Mouse (Mus musculus) hindbrain, embryonic 12.5 days (tissue): ENCODE measurements around the gene Gm20449. TPM values are rescaled to one million over a fixed set of nuclear protein-coding genes. Genes with fewer than 3 reads are reported as not detected.
"Not testable (repeated sequence)": the region's sequence is repeated elsewhere in the genome, so short reads cannot be mapped to it uniquely, and the experiment has no call there.

Source experiments
- ATAC-seq: fragments of 200-750 bp; cut with Nextera tagmentation; 2 replicates; pipeline ENCODE4 v1.8.0; 2017; ENCODE audit warnings: moderate TSS enrichment; ENCODE audit not compliant: low FRiP score
- H3K27ac ChIP-seq: fragments of 300-500 bp; sonication (generic); 2 replicates; pipeline ENCODE4 v1.5.1; 2016; ENCODE audit warnings: mild to moderate bottlenecking
- H3K27me3 ChIP-seq: fragments of 300-500 bp; sonication (generic); 2 replicates; pipeline ENCODE4 v1.6.1; 2016; ENCODE audit warnings: mild to moderate bottlenecking
- H3K36me3 ChIP-seq: fragments of 300-500 bp; sonication (generic); 2 replicates; pipeline ENCODE4 v1.6.1; 2016; ENCODE audit warnings: mild to moderate bottlenecking
- H3K4me1 ChIP-seq: fragments of 300-500 bp; sonication (generic); 2 replicates; pipeline ENCODE4 v1.6.1; 2016
- H3K4me2 ChIP-seq: fragments of 300-500 bp; sonication (generic); replicated peaks from 2 replicates; pipeline ENCODE4 v1.6.1; 2016; ENCODE audit warnings: mild to moderate bottlenecking
- H3K4me3 ChIP-seq: fragments of 300-500 bp; sonication (generic); 2 replicates; pipeline ENCODE4 v1.5.1; 2016; ENCODE audit warnings: mild to moderate bottlenecking
- H3K9ac ChIP-seq: fragments of 300-500 bp; sonication (generic); 2 replicates; pipeline ENCODE4 v1.6.1; 2016; ENCODE audit warnings: mild to moderate bottlenecking, moderate library complexity
- H3K9me3 ChIP-seq: fragments of 300-500 bp; sonication (generic); replicated peaks from 2 replicates; pipeline ENCODE4 v1.6.1; 2016; ENCODE audit warnings: mild to moderate bottlenecking
- WGBS: fragments of 180-500 bp; shearing (Covaris S2); methylation state at CpG from one replicate; pipeline ENCODE4 v1.1.7; 2016; 5-methylcytosine and 5-hydroxymethylcytosine counted together
- polyA plus RNA-seq: library from polyadenylated mRNA; unstranded; fragments of >200 nt; fragmentation: Nextera tagmentation; extraction: Ambion mirVana; gene quantifications from 2 replicates; pipeline ENCODE4 v1.2.1, GENCODE M21; 2016

Gm20449 gene
- 0.09 and 0.12 TPM in 2 replicates for polyA plus RNA-seq

GRCm38 (mm10) chr7:41499389-41500049 is at the start of gene Gm20449, which contains the start of gene AW146154:
Gene Gm20449, minus strand, starts transcription at chr7:41499417.
Gene AW146154, minus strand, starts transcription at chr7:41499890.
- peaks cover 8% of the 10 kb centered on the region; the same call in 1 of the 2 replicates for H3K9me3 ChIP-seq
- peak within 1 kb of the TSS; percentile 74 for H3K4me2 ChIP-seq
- H3K27ac ChIP-seq: peak within 1 kb of the TSS; percentile 32
- WGBS: under 1% methylated on average over 18 of the region's 18 CpGs
- H3K36me3 ChIP-seq: no peaks in the 10 kb centered on the region
- H3K9ac ChIP-seq: peak within 1 kb of the TSS; percentile 49
- no peaks in the 10 kb centered on the region for H3K27me3 ChIP-seq
- ATAC-seq: peak; percentile 98
- peak within 1 kb of the TSS; percentile 64 for H3K4me3 ChIP-seq
- no peaks in the 10 kb centered on the region for H3K4me1 ChIP-seq

GRCm38 (mm10) chr7:41512672-41513071 is 13.5 kb upstream of the Gm20449 start:
- no peak for ATAC-seq
- Histone ChIP-seq H3K27me3 (no peaks in the 10 kb centered on the region), H3K4me2 (no peak overlapping the region), H3K27ac (no peak overlapping the region), H3K9me3 (peaks cover 3% of the 10 kb centered on the region; the same call in 1 of the 2 replicates), H3K4me3 (no peak overlapping the region), H3K36me3 (no peaks in the 10 kb centered on the region), H3K4me1 (no peaks in the 10 kb centered on the region), H3K9ac (no peak overlapping the region)
- 83% methylated on average over 3 of the region's 3 CpGs for WGBS

- no peak overlapping the region for H3K4me3 ChIP-seq
- H3K4me2 ChIP-seq: no peak overlapping the region
- peaks cover 6% of the 10 kb centered on the region; the same call in 1 of the 2 replicates for H3K9me3 ChIP-seq
- H3K27me3 ChIP-seq: no peaks in the 10 kb centered on the region
- no peak overlapping the region for H3K27ac ChIP-seq
- 19% methylated on average over 1 of the region's 1 CpGs for WGBS
- no peaks in the 10 kb centered on the region for H3K36me3 ChIP-seq
- H3K4me1 ChIP-seq: no peaks in the 10 kb centered on the region
- no peak overlapping the region for H3K9ac ChIP-seq
- ATAC-seq: no peak
These were observed 13.0 kb upstream of the Gm20449 start for GRCm38 (mm10) chr7:41512207-41512606.

GRCm38 (mm10) chr7:41502402-41502801 is 3.2 kb upstream of the Gm20449 start:
- H3K4me2 ChIP-seq: no peak overlapping the region
- no peaks in the 10 kb centered on the region for H3K36me3 ChIP-seq
- no peak overlapping the region for H3K27ac ChIP-seq
- H3K4me3 ChIP-seq: no peak overlapping the region
- no peak overlapping the region for H3K9ac ChIP-seq
- no peaks in the 10 kb centered on the region for H3K27me3 ChIP-seq
- WGBS: 50% methylated on average over 1 of the region's 1 CpGs
- no peaks in the 10 kb centered on the region for H3K4me1 ChIP-seq
- ATAC-seq: no peak
- H3K9me3 ChIP-seq: 0 out of 2 replicates have a peak, but pooled peaks cover 4% of the 10 kb centered on the region

GRCm38 (mm10) chr7:41500151-41500934 is 1.1 kb upstream of the Gm20449 start:
- H3K36me3 ChIP-seq: no peaks in the 10 kb centered on the region
- H3K9me3 ChIP-seq: no peaks in the 10 kb centered on the region
- 21% methylated on average over 22 of the region's 22 CpGs for WGBS
- no peaks in the 10 kb centered on the region for H3K4me1 ChIP-seq
- H3K27ac ChIP-seq: no peak overlapping the region
- peak overlapping the region; percentile 64 for H3K4me3 ChIP-seq
- H3K4me2 ChIP-seq: peak overlapping the region; percentile 74
- no peaks in the 10 kb centered on the region for H3K27me3 ChIP-seq
- H3K9ac ChIP-seq: 0 out of 2 replicates have a peak overlapping the region, but pooled peaks have one; percentile 23
- peak; percentile 29; the same call in 1 of the 2 replicates for ATAC-seq

GRCm38 (mm10) chr7:41499018-41499388 is 214 bp downstream of the Gm20449 start:
- peak overlapping the region; percentile 23; the same call in 1 of the 2 replicates for H3K27ac ChIP-seq
- ATAC-seq: peak; percentile 81
- WGBS: under 1% methylated on average over 6 of the region's 6 CpGs
- H3K9ac ChIP-seq: peak overlapping the region; percentile 49
- peak overlapping the region; percentile 64 for H3K4me3 ChIP-seq
- not testable (repeated sequence) for H3K4me1 ChIP-seq, H3K27me3 ChIP-seq, H3K36me3 ChIP-seq
- peaks cover 13% of the 10 kb centered on the region; the same call in 1 of the 2 replicates for H3K9me3 ChIP-seq
- H3K4me2 ChIP-seq: peak overlapping the region; percentile 74

- not testable (repeated sequence) for ATAC-seq, H3K4me3 ChIP-seq, H3K9ac ChIP-seq, H3K27me3 ChIP-seq, H3K4me1 ChIP-seq, H3K27ac ChIP-seq, H3K36me3 ChIP-seq
- 83% methylated on average over 4 of the region's 4 CpGs for WGBS
- Histone ChIP-seq H3K9me3 (peaks cover 14% of the 10 kb centered on the region; the same call in 1 of the 2 replicates), H3K4me2 (peak overlapping the region; percentile 74)
These were observed 753 bp downstream of the Gm20449 start for GRCm38 (mm10) chr7:41498464-41498863.

GRCm38 (mm10) chr7:41497871-41498270 is 1.3 kb downstream of the Gm20449 start:
- Histone ChIP-seq H3K4me2 (no peak overlapping the region), H3K36me3 (no peaks in the 10 kb centered on the region), H3K27ac (no peak overlapping the region), H3K27me3 (no peaks in the 10 kb centered on the region), H3K4me1 (no peaks in the 10 kb centered on the region), H3K9me3 (peaks cover 14% of the 10 kb centered on the region; the same call in 1 of the 2 replicates), H3K9ac (no peak overlapping the region), H3K4me3 (no peak overlapping the region)
- ATAC-seq: no peak
- 99% methylated on average over 2 of the region's 2 CpGs for WGBS

- Histone ChIP-seq H3K36me3 (no peaks in the 10 kb centered on the region), H3K4me2 (0 out of 2 replicates have a peak overlapping the region, but pooled peaks have one; percentile 21), H3K4me3 (no peak overlapping the region), H3K27ac (no peak overlapping the region), H3K9me3 (peaks cover 8% of the 10 kb centered on the region; the same call in 1 of the 2 replicates), H3K4me1 (no peaks in the 10 kb centered on the region), H3K9ac (no peak overlapping the region), H3K27me3 (no peaks in the 10 kb centered on the region)
- no peak for ATAC-seq
- WGBS: 8% methylated on average over 10 of the region's 10 CpGs
These were observed 47.4 kb downstream of the Gm20449 start for GRCm38 (mm10) chr7:41451864-41452263.

GRCm38 (mm10) chr7:41448596-41448995 is 50.6 kb downstream of the Gm20449 start, which contains the start of gene Vmn2r57:
Gene Vmn2r57, minus strand, starts transcription at chr7:41448696.
- WGBS: 71% methylated on average over 1 of the region's 1 CpGs
- not testable (repeated sequence) for H3K4me2 ChIP-seq

GRCm38 (mm10) chr7:41394130-41394529 is 105.1 kb downstream of the Gm20449 start:
- H3K27me3 ChIP-seq: no peaks in the 10 kb centered on the region
- whole genome bisulfite sequencing: 80% methylated on average over 4 of the region's 4 CpGs
- peak overlapping the region; percentile 58 for H3K4me3 ChIP-seq
- H3K9ac ChIP-seq: 0 out of 2 replicates have a peak overlapping the region, but pooled peaks have one; percentile 62
- no peaks in the 10 kb centered on the region for H3K36me3 ChIP-seq
- no peaks in the 10 kb centered on the region for H3K9me3 ChIP-seq
- H3K27ac ChIP-seq: no peak overlapping the region
- H3K4me2 ChIP-seq: peak overlapping the region; percentile 55
- ATAC-seq: 0 out of 2 replicates have a peak, but pooled peaks have one; percentile 27
- H3K4me1 ChIP-seq: 0 out of 2 replicates have a peak, but pooled peaks cover 4% of the 10 kb centered on the region

More at GRCm38 (mm10) chr7:41448596-41448995, 50.6 kb downstream of the Gm20449 start, which contains the start of gene Vmn2r57:
- H3K27me3 ChIP-seq, H3K9ac ChIP-seq, H3K36me3 ChIP-seq, H3K9me3 ChIP-seq, H3K4me1 ChIP-seq, H3K4me3 ChIP-seq, H3K27ac ChIP-seq, ATAC-seq: not testable (repeated sequence)
